Mouse (Mus musculus) G1E-ER4 (cell line): ENCODE data around the gene Chst10. TPM values are rescaled to one million over a fixed set of nuclear protein-coding genes. Genes with fewer than 3 reads are reported as not detected.

Experiments used
- GATA1 ChIP-seq: IDR thresholded peaks from one replicate; pipeline ENCODE4 v1.8.0; 2012; ENCODE audit warnings: low read length, inconsistent platforms
- polyA plus RNA-seq: library from polyadenylated mRNA; stranded (reverse); fragments of >175 nt; gene quantifications from 2 replicates; pipeline ENCODE4 v1.2.3, GENCODE M21; 2012

The Chst10 gene
- polyA plus RNA-seq = 16.2 and 24.4 TPM in 2 replicates

- no peak for TF ChIP-seq GATA1
Measured at GRCm38 (mm10) chr1:38897431-38898248, at the start of gene Chst10. TSS of gene Chst10 (minus strand) at chr1:38898161.

- TF ChIP-seq GATA1 = no peak
Measured at GRCm38 (mm10) chr1:38939608-38940007, 41.6 kb upstream of the Chst10 start.

GRCm38 (mm10) chr1:38938849-38939248, 40.9 kb upstream of the Chst10 start, which contains the start of gene Nms:
TSS of gene Nms (plus strand) at chr1:38939149.
- TF ChIP-seq GATA1 = no peak

- TF ChIP-seq GATA1 = no peak
Measured at GRCm38 (mm10) chr1:38936780-38937179, 38.8 kb upstream of the Chst10 start.

GRCm38 (mm10) chr1:38934668-38935067, 36.7 kb upstream of the Chst10 start:
- TF ChIP-seq GATA1 = no peak

- TF ChIP-seq GATA1 = no peak
Measured at GRCm38 (mm10) chr1:38930767-38931166, 32.8 kb upstream of the Chst10 start.

- TF ChIP-seq GATA1 = no peak
Measured at GRCm38 (mm10) chr1:38929468-38929867, 31.5 kb upstream of the Chst10 start.

GRCm38 (mm10) chr1:38928996-38929395, 31.0 kb upstream of the Chst10 start:
- no peak for TF ChIP-seq GATA1

- no peak for TF ChIP-seq GATA1
Measured at GRCm38 (mm10) chr1:38903985-38904384, 6.0 kb upstream of the Chst10 start.

GRCm38 (mm10) chr1:38902571-38902970, 4.6 kb upstream of the Chst10 start:
- no peak for TF ChIP-seq GATA1

GRCm38 (mm10) chr1:38893081-38893480, 4.9 kb downstream of the Chst10 start:
- TF ChIP-seq GATA1 = no peak

- TF ChIP-seq GATA1 = no peak
Measured at GRCm38 (mm10) chr1:38891444-38891843, 6.5 kb downstream of the Chst10 start.

GRCm38 (mm10) chr1:38888803-38889202, 9.2 kb downstream of the Chst10 start:
- TF ChIP-seq GATA1 = no peak

- no peak for TF ChIP-seq GATA1
Measured at GRCm38 (mm10) chr1:38887011-38887410, 10.9 kb downstream of the Chst10 start.

GRCm38 (mm10) chr1:38886602-38887001, 11.4 kb downstream of the Chst10 start:
- no peak for TF ChIP-seq GATA1

- TF ChIP-seq GATA1 = no peak
Measured at GRCm38 (mm10) chr1:38885956-38886355, 12.0 kb downstream of the Chst10 start.

- TF ChIP-seq GATA1 = no peak
Measured at GRCm38 (mm10) chr1:38883766-38884165, 14.2 kb downstream of the Chst10 start.
